Mouse (Mus musculus) megakaryocyte, embryonic 14.5 days (primary cell): ENCODE measurements at regions not wholly inside any gene's neighbourhood (a gene's known extent, or its start where the extent isn't known, plus 50 kb on each side); places are given as distances from the start of the nearest gene placed in this dataset.

Source experiments
- H3K27me3 ChIP-seq: replicated peaks from 2 replicates; pipeline ENCODE3; 2012; ENCODE audit warnings: inconsistent platforms
- H3K36me3 ChIP-seq: replicated peaks from 2 replicates; pipeline ENCODE3; 2012; ENCODE audit warnings: low read length, inconsistent platforms, mixed read lengths
- H3K4me1 ChIP-seq: 2 replicates; pipeline ENCODE4 v1.6.1; 2012; ENCODE audit warnings: inconsistent platforms
- H3K4me3 ChIP-seq: replicated peaks from 2 replicates; pipeline ENCODE3; 2012; ENCODE audit warnings: moderate library complexity, mild to moderate bottlenecking, inconsistent platforms
- H3K9me3 ChIP-seq: 2 replicates; pipeline ENCODE4 v1.6.1; 2012; ENCODE audit warnings: inconsistent platforms
- FLI1 ChIP-seq: IDR thresholded peaks from 2 replicates; pipeline ENCODE4 v1.6.1; 2012; ENCODE audit warnings: low read length, inconsistent platforms, mixed read lengths
- GATA1 ChIP-seq: IDR thresholded peaks from 3 replicates; pipeline ENCODE4 v1.6.1; 2012; ENCODE audit warnings: mixed read lengths, low read length, inconsistent platforms, borderline replicate concordance

- Histone ChIP-seq H3K4me3 (no peak overlapping the region), H3K9me3 (no peaks in the 10 kb centered on the region), H3K4me1 (peaks cover 22% of the 10 kb centered on the region), H3K36me3 (no peaks in the 10 kb centered on the region), H3K27me3 (peaks cover 5% of the 10 kb centered on the region)
- TF ChIP-seq GATA1 (no peak), FLI1 (no peak)
These were observed 50.8 kb upstream of the Elk3 start for GRCm38 (mm10) chr10:93361654-93362195.

DNA sequence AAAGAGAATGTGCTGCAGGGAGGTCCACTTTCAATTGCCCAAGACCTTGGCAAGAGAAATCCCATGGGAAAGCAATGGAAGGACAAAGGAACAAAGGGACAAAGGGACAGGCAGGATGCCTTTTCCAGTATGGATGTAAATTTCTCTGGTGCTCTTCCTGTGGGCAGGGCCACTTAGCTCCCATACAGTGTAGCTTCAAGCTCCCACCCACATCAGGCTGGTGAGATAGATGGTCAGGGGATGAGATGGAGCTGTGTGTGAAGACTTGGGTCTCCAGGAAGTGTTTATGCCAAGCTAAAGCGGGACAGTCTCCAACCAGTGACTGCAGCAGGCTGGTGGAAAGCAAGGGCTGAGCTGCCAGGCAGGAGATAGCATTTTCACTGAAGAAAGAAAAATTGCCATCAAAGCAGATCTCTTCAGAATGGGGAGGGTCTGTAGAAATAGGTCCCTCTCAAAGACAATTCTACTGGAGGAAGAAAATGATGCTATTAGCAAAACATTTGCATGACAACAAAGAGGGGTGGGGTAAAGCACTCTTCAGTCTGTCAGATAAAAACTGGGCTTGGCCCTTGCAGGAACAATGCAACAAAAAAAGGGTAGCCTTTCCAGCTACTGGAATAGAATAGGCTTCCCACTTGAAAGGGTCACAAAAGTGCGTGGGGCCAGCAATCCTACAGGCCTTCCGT, 53.3 kb upstream of the Elk3 start:
- TF ChIP-seq FLI1 (no peak), GATA1 (no peak)
- Histone ChIP-seq H3K27me3 (peaks cover 10% of the 10 kb centered on the region), H3K4me1 (peaks cover 12% of the 10 kb centered on the region)

GRCm38 (mm10) chr10:93364881-93365280, 53.9 kb upstream of the Elk3 start:
- peaks cover 12% of the 10 kb centered on the region for H3K4me1 ChIP-seq
- H3K9me3 ChIP-seq: no peaks in the 10 kb centered on the region
- peaks cover 10% of the 10 kb centered on the region for H3K27me3 ChIP-seq
- TF ChIP-seq FLI1 (no peak), GATA1 (no peak)
- H3K4me3 ChIP-seq: no peak overlapping the region
- no peaks in the 10 kb centered on the region for H3K36me3 ChIP-seq

More for the DNA sequence above, 53.3 kb upstream of the Elk3 start:
- Histone ChIP-seq H3K9me3 (no peaks in the 10 kb centered on the region), H3K4me3 (no peak overlapping the region), H3K36me3 (no peaks in the 10 kb centered on the region)

DNA sequence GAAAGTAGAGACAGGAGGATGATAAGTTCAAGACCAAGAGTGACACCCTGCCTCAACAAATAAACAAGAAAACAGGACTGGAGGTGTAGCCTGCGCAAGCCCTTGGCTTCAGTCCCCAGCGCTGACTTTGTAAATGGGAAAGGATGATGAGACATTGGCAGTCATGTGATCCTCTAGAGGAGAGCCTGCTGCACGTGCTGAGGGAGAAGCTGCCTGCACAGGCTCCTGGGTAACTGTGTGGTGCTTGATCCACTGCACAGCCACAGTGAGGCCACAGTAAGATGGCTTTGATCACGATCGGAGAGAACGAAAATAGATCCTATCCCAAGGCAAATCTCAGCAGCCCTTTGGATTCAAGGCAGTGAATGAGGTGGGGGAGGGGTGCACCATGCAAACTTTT, 54.4 kb upstream of the Elk3 start:
- H3K27me3 ChIP-seq: peaks cover 10% of the 10 kb centered on the region
- no peak overlapping the region for H3K4me3 ChIP-seq
- no peaks in the 10 kb centered on the region for H3K36me3 ChIP-seq
- H3K4me1 ChIP-seq: peaks cover 13% of the 10 kb centered on the region
- no peaks in the 10 kb centered on the region for H3K9me3 ChIP-seq
- TF ChIP-seq FLI1 (no peak), GATA1 (no peak)

DNA sequence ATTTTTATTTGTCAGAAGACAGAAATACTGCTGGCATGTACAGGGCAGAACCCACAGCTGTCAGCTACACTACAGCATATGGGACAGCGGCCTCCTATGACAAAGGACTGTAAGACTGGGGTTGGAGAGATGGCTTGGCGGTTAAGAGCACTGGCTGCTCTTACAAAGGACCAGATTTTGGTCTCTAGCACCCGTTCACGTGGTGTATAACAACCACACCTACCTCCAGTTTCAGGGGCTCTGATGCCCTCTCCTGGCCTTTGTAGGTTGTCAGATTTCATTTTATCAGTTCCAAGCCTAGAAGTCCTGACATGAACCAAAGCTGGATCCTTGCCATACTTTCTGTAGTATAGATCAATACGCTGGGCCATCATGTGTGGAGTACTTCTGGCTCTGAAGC, 54.9 kb upstream of the Elk3 start:
- H3K4me1 ChIP-seq: peaks cover 17% of the 10 kb centered on the region
- H3K4me3 ChIP-seq: no peak overlapping the region
- H3K9me3 ChIP-seq: no peaks in the 10 kb centered on the region
- no peaks in the 10 kb centered on the region for H3K36me3 ChIP-seq
- no peak for TF ChIP-seq GATA1
- no peak for TF ChIP-seq FLI1
- H3K27me3 ChIP-seq: peaks cover 10% of the 10 kb centered on the region

DNA sequence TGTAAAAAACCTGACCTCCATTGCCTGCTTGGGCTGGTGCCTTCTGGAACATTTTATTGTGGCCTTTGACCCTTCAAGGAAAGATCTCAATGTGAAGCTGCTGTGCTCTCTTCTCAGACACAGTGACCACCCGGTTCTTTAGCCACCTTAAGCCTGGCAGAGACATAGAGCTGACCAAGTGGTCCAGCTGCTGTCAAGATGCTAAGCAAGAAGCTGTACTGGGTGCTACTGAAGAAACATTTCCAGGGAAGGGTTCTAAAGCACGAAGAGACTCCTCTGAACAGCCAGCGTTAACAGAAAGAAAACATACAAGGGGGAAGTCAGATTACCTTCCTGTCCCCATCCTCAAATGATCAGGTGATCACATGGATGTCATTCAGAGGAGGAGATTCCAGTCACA, 58.8 kb upstream of the Elk3 start:
- peaks cover 12% of the 10 kb centered on the region for H3K27me3 ChIP-seq
- no peak overlapping the region for H3K4me3 ChIP-seq
- TF ChIP-seq FLI1 (no peak), GATA1 (no peak)
- H3K9me3 ChIP-seq: no peaks in the 10 kb centered on the region
- H3K4me1 ChIP-seq: peaks cover 12% of the 10 kb centered on the region
- no peaks in the 10 kb centered on the region for H3K36me3 ChIP-seq

DNA sequence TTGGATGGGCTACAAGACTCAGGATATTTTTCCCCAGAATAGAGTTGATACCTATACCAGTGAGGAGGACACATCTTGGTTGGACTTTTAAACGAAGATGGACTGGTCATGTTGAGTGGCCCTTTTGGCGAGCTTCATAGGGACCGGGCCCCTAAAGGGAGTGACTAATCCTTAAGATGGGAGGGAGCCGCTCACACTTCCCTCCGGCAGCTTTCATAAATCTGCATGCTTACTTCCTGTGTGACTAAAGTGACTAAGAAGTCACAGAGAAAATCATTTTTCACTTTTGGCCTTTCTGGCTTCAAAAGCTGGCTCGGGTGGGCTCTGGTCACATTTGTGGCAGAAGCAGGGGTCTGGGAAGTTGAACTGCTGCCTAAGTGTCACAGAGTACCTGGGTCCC, 59.4 kb upstream of the Elk3 start:
- Histone ChIP-seq H3K4me3 (no peak overlapping the region), H3K27me3 (peaks cover 11% of the 10 kb centered on the region), H3K36me3 (no peaks in the 10 kb centered on the region), H3K4me1 (peaks cover 16% of the 10 kb centered on the region), H3K9me3 (no peaks in the 10 kb centered on the region)
- TF ChIP-seq GATA1 (no peak), FLI1 (no peak)

DNA sequence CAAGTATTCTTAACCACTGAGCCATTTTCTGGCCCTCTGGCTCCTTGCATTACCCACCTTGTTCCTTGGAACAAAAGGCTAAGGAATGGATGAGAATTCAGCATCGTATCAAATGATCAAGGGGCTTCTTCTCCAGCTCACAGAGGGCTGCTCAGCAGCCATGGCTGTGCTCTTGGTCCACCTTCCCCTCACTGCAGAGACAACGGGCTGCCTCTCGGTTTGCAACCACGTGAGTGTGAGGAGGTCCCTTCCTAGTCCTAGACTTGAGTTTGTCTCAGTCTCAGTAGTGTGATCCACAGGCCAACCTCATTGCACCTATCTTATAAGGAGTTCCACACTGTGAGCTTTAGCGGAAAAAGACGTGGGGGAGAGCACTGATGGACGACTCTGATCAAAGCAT, 61.3 kb upstream of the Elk3 start:
- no peaks in the 10 kb centered on the region for H3K9me3 ChIP-seq
- no peaks in the 10 kb centered on the region for H3K36me3 ChIP-seq
- TF ChIP-seq FLI1 (no peak), GATA1 (no peak)
- peaks cover 10% of the 10 kb centered on the region for H3K27me3 ChIP-seq
- peaks cover 32% of the 10 kb centered on the region for H3K4me1 ChIP-seq
- H3K4me3 ChIP-seq: no peak overlapping the region

GRCm38 (mm10) chr10:93373265-93373664, 62.3 kb upstream of the Elk3 start:
- H3K4me1 ChIP-seq: peaks cover 32% of the 10 kb centered on the region
- peaks cover 9% of the 10 kb centered on the region for H3K27me3 ChIP-seq
- no peaks in the 10 kb centered on the region for H3K9me3 ChIP-seq
- no peak overlapping the region for H3K4me3 ChIP-seq
- H3K36me3 ChIP-seq: no peaks in the 10 kb centered on the region
- no peak for TF ChIP-seq GATA1
- TF ChIP-seq FLI1: no peak

- Histone ChIP-seq H3K9me3 (no peaks in the 10 kb centered on the region), H3K27me3 (peaks cover 5% of the 10 kb centered on the region), H3K36me3 (no peaks in the 10 kb centered on the region), H3K4me3 (no peak overlapping the region), H3K4me1 (peaks cover 32% of the 10 kb centered on the region)
- TF ChIP-seq GATA1 (no peak), FLI1 (no peak)
These were observed 63.2 kb upstream of the Elk3 start for GRCm38 (mm10) chr10:93373954-93374689.
